Mouse (Mus musculus): ENCODE results near the gene Hdac6.

DNA sequence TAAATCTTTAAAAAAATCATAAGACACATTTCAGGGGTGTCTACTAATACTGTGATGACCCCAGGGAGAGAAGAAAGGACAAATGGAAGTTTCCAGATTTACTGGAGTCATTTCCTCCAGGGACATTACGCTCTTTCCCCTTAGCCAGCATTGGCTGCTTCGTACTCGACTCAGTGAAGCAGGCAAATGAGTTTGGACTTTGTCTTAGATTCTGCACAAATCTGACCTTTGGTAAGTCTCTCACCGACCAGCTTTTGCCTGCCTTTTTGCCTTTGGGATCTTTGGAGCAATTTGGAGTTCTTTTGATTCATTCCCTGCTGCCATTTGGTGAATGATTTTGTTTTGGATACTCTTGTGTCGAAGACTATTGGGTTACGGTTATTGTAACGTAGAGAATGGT is 33.7 kb upstream of the Hdac6 start:
- no peak for TF ChIP-seq GATA1 (IDR thresholded peaks at IDR 0.05; ENCODE audit: low read length)
- no peak for TF ChIP-seq TAL1 (IDR thresholded peaks at IDR 0.05; ENCODE audit: low read length)

All from erythroblast, embryonic 14.5 days (primary cell).